Mouse (Mus musculus) frontal cortex, adult 2 months (tissue): ENCODE measurements at regions not wholly inside any gene's neighbourhood (a gene's known extent, or its start where the extent isn't known, plus 50 kb on each side); places are given as distances from the start of the nearest gene placed in this dataset.

Source experiments
- DNase-seq, 2 experiments: peaks; one replicate each; pipeline ENCODE4 v3.0.0; 2022; ENCODE audit warnings: low spot score in 1 of 2; ENCODE audit errors: extremely low spot score in 1 of 2

- DNase-seq, result peak in 1 of 2 experiments; percentile 25
These were observed 130.5 kb upstream of the Car10 start for GRCm38 (mm10) chr11:92967288-92967687.

GRCm38 (mm10) chr11:92999603-93000002, 98.2 kb upstream of the Car10 start:
- no peak for DNase-seq

GRCm38 (mm10) chr11:93005991-93006390, 91.8 kb upstream of the Car10 start:
- DNase-seq, result no peak

GRCm38 (mm10) chr11:93025981-93026380, 71.8 kb upstream of the Car10 start:
- no peak for DNase-seq

- peak in 1 of 2 experiments; percentile 32 for DNase-seq
These were observed 62.3 kb upstream of the Car10 start for GRCm38 (mm10) chr11:93035509-93035908.

- DNase-seq, result peak; percentile 20 to 50
These were observed 60.0 kb upstream of the Car10 start for GRCm38 (mm10) chr11:93037846-93038245.

GRCm38 (mm10) chr11:93039325-93039724, 58.5 kb upstream of the Car10 start:
- DNase-seq, result peak in 1 of 2 experiments; percentile 27

- DNase-seq, result no peak
These were observed 57.0 kb upstream of the Car10 start for GRCm38 (mm10) chr11:93040816-93041215.

- peak; percentile 20 to 48 for DNase-seq
These were observed 52.8 kb upstream of the Car10 start for GRCm38 (mm10) chr11:93044998-93045397.
